Mouse (Mus musculus): Measurements from ENCODE around the gene Chga. TPM values are rescaled to one million over a fixed set of nuclear protein-coding genes. Genes with fewer than 3 reads are reported as not detected.
A peak's percentile ranks its signal among the peaks of the same experiment; 100 is the strongest.

Gene Chga
- polyA plus RNA-seq, 1 experiment = 0.25 TPM

DNA sequence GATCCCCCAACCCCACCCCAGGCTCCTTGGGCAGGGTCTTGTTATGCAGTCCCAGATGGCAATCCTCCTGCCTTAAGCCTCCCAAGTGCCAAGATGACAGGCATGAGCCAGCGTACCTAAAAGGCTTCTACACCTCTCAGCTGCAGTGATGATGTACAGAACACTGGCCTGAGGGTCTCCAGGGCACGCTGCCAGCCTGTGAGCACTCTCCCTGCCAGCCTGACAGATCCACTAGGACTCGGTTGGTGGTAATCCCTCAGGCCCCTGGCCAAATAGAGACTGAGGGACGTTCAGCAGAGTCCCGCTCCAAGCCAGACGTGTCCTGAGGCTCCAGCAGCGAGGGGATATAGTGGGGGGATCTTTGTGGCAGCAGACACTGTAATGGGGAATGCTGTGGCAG is 18.3 kb downstream of the Chga start:
- H3K4me3 ChIP-seq (replicated peaks; ENCODE audit: extremely low read depth, low read depth, low read length) = no peak overlapping the region
- no peak for TF ChIP-seq CTCF (IDR thresholded peaks at IDR 0.05; ENCODE audit: insufficient read depth, low read length)
- TF ChIP-seq POLR2A (IDR thresholded peaks at IDR 0.05; ENCODE audit: borderline replicate concordance, extremely low read depth, low read depth, low read length) = no peak
- DNase-seq = no peak
- 83% methylated on average over 7 of the region's 7 CpGs for WGBS
- no peaks in the 10 kb centered on the region for H3K4me1 ChIP-seq (ENCODE audit: control insufficient read depth, insufficient read depth, low read length)

DNA sequence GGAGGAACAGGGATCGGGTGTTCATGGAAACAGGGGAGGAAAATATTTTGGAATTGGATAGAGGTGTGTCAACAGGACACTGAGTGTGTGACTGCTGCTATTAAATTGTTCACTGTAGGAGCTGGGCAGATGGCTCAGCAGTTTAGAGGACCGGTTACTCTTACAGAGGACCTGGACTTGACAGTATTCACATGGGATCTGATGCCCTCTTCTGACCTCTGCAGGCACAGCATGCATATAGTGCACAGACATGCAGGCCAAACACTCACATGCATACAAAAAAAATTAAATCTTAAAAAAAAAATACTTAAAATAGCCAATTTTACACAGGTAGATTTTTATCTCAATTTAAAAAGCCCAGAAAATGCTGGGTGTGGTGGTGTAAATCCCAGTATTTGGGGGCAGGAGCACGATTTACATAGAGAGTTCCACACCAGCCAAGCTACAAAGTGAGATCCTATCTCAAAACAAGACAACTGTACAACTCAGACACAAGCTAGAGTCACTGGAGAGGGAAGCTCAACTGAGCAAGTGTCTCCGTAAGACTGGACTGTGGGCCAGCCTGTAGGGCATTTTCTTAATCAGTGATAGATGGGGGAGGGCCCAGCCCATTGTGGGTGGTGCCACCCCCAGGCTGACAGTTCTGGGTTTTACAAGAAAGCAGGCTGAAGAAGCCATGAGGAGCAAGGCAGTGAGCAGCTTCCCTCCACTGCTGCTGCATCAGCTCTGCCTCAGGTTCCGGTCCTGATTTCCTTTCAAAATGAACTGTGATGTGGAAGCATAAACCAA is 21.0 kb downstream of the Chga start:
- WGBS = 85% methylated on average over 5 of the region's 5 CpGs
- H3K4me3 ChIP-seq (replicated peaks; ENCODE audit: extremely low read depth, low read depth, low read length) = no peak overlapping the region
- no peak for TF ChIP-seq CTCF (IDR thresholded peaks at IDR 0.05; ENCODE audit: insufficient read depth, low read length)
- TF ChIP-seq POLR2A (IDR thresholded peaks at IDR 0.05; ENCODE audit: borderline replicate concordance, extremely low read depth, low read depth, low read length) = no peak
- no peak for DNase-seq
- no peaks in the 10 kb centered on the region for H3K4me1 ChIP-seq (ENCODE audit: control insufficient read depth, insufficient read depth, low read length)

DNA sequence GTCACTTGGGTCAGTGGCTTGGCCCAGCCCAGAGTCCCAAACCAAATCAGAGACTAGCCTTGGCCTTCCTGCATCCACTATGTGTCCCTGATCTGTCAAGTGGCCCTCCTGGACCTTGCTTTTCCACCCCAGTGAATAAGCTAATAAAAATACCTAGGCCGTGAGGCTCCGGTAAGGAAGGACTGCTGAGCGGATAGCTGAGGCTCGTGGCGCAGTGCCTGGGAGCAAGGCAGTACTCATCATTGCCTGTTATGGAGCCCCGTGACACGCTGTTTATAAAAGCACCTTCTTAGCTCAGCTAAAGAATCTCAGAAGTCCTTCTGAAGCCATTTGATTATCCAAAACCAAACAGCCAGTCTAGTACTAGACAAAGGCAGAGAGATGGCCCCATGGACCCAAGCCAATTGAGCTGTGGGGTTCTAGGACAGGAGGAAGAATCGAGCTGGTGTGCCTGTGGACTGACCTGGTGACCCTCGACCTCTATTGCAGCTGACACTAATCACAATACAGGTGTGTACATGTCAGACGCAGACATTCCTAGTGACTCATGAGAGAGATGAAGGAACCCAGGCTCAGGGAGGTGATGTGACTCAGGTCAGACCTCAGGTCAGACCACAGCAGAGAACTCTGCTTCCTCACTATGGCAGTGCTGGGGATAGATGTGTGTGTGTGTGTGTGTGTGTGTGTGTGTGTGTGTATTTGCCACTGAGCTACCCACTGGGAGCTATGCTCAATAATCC is 22.1 kb downstream of the Chga start:
- no peak for DNase-seq
- Histone ChIP-seq H3K4me1 (ENCODE audit: control insufficient read depth, insufficient read depth, low read length) (no peaks in the 10 kb centered on the region), H3K4me3 (replicated peaks; ENCODE audit: extremely low read depth, low read depth, low read length) (no peak overlapping the region)
- WGBS = 76% methylated on average over 10 of the region's 10 CpGs
- no peak for TF ChIP-seq POLR2A (IDR thresholded peaks at IDR 0.05; ENCODE audit: borderline replicate concordance, extremely low read depth, low read depth, low read length)
- TF ChIP-seq CTCF (IDR thresholded peaks at IDR 0.05; ENCODE audit: insufficient read depth, low read length) = no peak

DNA sequence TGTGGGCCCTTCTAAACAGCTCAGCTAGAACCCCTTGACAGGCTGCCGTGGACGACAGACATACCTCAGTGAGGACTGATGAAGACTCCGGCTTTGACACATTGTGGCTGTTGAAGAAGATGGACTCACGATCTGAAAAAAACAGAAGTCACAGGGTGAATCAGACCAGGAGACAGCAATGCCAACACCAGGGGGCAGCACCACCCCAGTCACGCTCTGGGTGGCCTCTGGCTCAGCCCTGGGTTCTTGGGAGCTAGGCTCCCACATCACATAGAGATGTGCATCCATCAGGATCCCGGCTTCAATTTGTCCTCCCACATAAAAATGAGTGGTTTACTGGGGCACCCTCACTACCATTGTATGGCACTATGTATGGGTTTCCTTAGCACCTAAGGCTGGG is 24.3 kb downstream of the Chga start:
- peak; percentile 75 for DNase-seq
- WGBS = 53% methylated on average over 6 of the region's 6 CpGs
- no peaks in the 10 kb centered on the region for H3K4me1 ChIP-seq (ENCODE audit: control insufficient read depth, insufficient read depth, low read length)
- TF ChIP-seq CTCF (IDR thresholded peaks at IDR 0.05; ENCODE audit: insufficient read depth, low read length) (peak; percentile 81), POLR2A (IDR thresholded peaks at IDR 0.05; ENCODE audit: borderline replicate concordance, extremely low read depth, low read depth, low read length) (no peak)
- no peak overlapping the region for H3K4me3 ChIP-seq (replicated peaks; ENCODE audit: extremely low read depth, low read depth, low read length)

DNA sequence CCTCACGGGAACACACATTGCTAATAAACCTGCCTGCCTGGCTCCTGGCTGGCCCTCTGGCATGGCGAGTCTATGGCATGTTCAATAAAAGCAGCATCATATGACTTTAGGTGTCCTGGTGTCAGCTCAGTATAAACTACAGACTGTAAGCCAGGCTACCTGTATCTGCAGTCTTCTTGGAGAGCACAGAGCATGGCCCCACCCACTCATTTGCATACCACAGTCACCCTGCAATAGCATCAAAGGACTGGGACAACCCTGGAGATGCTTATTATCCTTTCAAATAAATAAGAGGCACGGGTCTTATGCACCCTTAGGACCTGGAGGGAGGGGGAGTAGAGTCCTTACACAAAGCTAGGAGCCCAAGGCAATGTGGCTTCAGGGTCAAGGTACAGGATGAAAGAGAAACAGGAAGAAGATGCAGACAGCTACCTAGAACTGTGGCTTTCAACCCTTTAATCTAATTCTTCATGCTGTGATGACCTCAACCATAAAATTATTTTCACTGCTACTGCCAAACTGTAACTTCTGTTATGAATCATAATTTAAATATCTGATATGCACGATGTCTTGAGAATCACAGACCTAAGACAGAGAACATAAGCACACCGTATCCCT is 26.9 kb downstream of the Chga start:
- WGBS = 76% methylated on average over 5 of the region's 5 CpGs
- Histone ChIP-seq H3K4me3 (replicated peaks; ENCODE audit: extremely low read depth, low read depth, low read length) (no peak overlapping the region), H3K4me1 (ENCODE audit: control insufficient read depth, insufficient read depth, low read length) (no peaks in the 10 kb centered on the region; the same call in none of the 2 replicates)
- DNase-seq = no peak
- TF ChIP-seq POLR2A (IDR thresholded peaks at IDR 0.05; ENCODE audit: borderline replicate concordance, extremely low read depth, low read depth, low read length) (no peak), CTCF (IDR thresholded peaks at IDR 0.05; ENCODE audit: insufficient read depth, low read length) (no peak)

DNA sequence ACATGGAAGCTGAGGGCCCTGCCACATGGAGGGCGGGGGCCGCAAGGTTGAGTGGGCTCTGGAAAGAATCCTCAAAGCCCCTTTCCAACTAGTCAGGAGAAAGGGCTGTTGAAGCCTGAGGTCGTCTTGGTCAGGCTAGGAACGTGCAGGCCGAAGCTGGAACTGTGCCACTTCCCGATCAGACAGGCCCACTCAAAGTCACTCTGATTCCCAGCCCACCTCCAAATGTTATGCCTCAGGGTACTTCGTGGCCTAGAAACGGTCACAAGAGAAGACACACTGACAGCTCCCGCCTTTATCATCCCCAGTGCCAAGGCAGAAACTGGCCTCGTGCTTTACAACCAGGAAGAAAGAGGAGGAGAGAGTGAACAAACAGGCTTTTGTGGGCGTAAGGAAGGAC is 27.7 kb downstream of the Chga start:
- TF ChIP-seq POLR2A (IDR thresholded peaks at IDR 0.05; ENCODE audit: borderline replicate concordance, extremely low read depth, low read depth, low read length) = no peak
- TF ChIP-seq CTCF (IDR thresholded peaks at IDR 0.05; ENCODE audit: insufficient read depth, low read length) = no peak
- no peak for DNase-seq
- no peaks in the 10 kb centered on the region; the same call in none of the 2 replicates for H3K4me1 ChIP-seq (ENCODE audit: control insufficient read depth, insufficient read depth, low read length)
- no peak overlapping the region for H3K4me3 ChIP-seq (replicated peaks; ENCODE audit: extremely low read depth, low read depth, low read length)
- WGBS = 78% methylated on average over 11 of the region's 11 CpGs

DNA sequence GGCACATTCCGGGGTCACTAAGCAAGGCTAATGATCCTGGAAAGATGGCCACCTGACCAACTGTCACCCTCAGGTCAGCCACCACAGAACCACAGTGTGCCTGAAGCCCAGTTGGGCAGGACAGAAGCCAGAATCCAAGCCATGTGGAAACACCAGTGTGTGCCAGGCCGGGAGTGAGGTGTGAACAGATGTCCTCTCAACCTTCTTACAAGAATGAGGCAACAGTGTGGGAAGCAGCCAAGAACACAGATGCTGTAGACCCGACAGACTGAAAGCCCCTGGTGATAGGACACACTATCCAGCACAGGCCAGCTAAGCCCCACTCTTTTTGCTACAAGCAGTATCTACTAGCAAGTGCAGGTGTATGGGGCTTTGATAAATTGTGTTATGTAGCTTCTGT is 30.6 kb downstream of the Chga start:
- 69% methylated on average over 3 of the region's 3 CpGs for WGBS
- H3K4me1 ChIP-seq (ENCODE audit: control insufficient read depth, insufficient read depth, low read length) = no peaks in the 10 kb centered on the region; the same call in none of the 2 replicates
- DNase-seq = no peak
- H3K4me3 ChIP-seq (replicated peaks; ENCODE audit: extremely low read depth, low read depth, low read length) = no peak overlapping the region
- TF ChIP-seq POLR2A (IDR thresholded peaks at IDR 0.05; ENCODE audit: borderline replicate concordance, extremely low read depth, low read depth, low read length) (no peak), CTCF (IDR thresholded peaks at IDR 0.05; ENCODE audit: insufficient read depth, low read length) (no peak)

DNA sequence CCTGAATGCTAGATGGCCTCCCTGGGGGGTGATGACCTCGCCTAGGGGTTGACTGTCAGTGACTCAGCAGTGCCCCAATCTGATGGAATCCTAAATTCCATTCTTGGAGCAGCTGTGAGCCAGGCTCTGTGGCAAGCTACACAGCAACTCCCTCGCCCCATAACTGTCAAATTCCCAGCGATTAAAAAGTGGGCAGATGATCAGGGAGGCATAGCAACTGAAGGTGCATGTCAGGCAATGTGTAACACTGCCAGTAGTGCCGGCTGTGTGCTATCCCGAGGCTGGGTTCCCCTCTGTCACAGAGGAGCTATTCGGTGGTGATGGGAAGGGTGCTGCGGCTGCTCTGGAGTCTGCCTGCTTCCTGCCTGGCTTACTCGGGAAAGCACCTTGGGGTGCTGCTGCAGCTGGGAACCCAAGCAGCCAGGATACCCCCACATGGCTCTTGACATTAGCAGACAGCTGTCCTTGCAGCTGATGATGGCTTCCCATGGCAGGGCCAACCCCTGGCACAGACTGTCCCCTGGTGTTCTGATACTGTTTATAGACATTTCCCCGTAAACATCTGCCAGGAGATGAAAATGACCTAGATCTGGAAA is 31.6 kb downstream of the Chga start:
- 69% methylated on average over 9 of the region's 9 CpGs for WGBS
- no peaks in the 10 kb centered on the region; the same call in none of the 2 replicates for H3K4me1 ChIP-seq (ENCODE audit: control insufficient read depth, insufficient read depth, low read length)

DNA sequence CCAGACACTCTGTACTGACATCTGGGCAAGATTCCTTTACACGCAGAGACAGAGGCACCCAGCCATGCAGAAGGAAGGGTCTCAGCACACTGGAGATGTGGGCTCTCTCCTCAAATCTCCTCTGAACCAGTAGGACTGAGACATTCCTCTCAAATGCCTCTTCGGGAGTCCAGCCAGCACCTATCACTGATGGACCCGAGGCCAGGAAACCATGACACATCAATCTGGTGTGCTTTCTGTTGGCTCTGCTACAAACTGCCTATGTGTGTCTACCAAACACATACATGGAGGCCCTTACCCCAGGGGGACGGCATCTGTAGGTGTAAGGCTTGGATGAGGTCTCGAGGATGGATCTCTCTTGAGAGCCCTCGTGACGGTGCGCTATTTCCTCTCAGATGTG is 32.3 kb downstream of the Chga start:
- WGBS = 77% methylated on average over 8 of the region's 8 CpGs
- no peak for TF ChIP-seq CTCF (IDR thresholded peaks at IDR 0.05; ENCODE audit: insufficient read depth, low read length)
- H3K4me1 ChIP-seq (ENCODE audit: control insufficient read depth, insufficient read depth, low read length) = no peaks in the 10 kb centered on the region; the same call in none of the 2 replicates
- no peak for DNase-seq
- no peak overlapping the region for H3K4me3 ChIP-seq (replicated peaks; ENCODE audit: extremely low read depth, low read depth, low read length)

More for the DNA sequence above, 31.6 kb downstream of the Chga start:
- no peak for DNase-seq
- no peak for TF ChIP-seq POLR2A (IDR thresholded peaks at IDR 0.05; ENCODE audit: borderline replicate concordance, extremely low read depth, low read depth, low read length)
- TF ChIP-seq CTCF (IDR thresholded peaks at IDR 0.05; ENCODE audit: insufficient read depth, low read length) = no peak
- H3K4me3 ChIP-seq (replicated peaks; ENCODE audit: extremely low read depth, low read depth, low read length) = no peak overlapping the region

All from lung, adult 2 months (tissue).